Mouse (Mus musculus) brain, adult 10 weeks (tissue): ENCODE results near the gene 1700084M14Rik. TPM values are rescaled to one million over a fixed set of nuclear protein-coding genes. Genes with fewer than 3 reads are reported as not detected.

Source experiments
- polyA plus RNA-seq: library from polyadenylated mRNA; stranded (reverse); fragments of 350-450 nt; fragmentation: Illumina TruSeq; extraction: RNeasy Lipid Tissue Mini Kit (QIAGEN cat#74804); gene quantifications from one replicate; pipeline ENCODE4 v1.2.3, GENCODE M21; 2015; ENCODE audit warnings: low read depth, low replicate concordance

Gene 1700084M14Rik
- polyA plus RNA-seq = not detected

DNA sequence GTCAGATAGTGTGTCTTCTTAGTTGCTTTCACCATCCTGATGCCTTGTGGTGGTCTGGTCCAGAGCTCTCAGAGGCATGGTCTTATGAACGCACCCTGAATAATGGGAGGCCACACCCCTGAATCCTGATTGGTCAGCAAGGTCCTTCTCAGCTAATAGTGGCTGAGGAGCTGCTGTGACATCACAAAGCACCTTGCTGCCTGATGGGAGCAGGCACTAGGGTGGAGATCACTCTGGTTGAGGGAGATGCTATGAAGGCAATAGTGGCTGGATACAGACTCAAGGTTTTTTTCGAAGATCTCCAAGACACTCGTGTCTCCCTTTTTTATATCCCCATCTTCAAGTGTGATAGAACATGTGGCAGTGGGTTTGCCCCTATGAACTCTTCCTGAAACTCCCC, at the start of gene 1700084M14Rik:
TSS of gene 1700084M14Rik (minus strand) at position 101 of the 400 bp plus-strand sequence.

Other genes with a start within 250 kb of the 1700084M14Rik start
- not detected for gene Mageb2, start 244.2 kb downstream of the 1700084M14Rik start, polyA plus RNA-seq
- gene Gm5072, start 183.4 kb downstream of the 1700084M14Rik start, polyA plus RNA-seq = not detected
- gene Gm8914, start 95.8 kb downstream of the 1700084M14Rik start, polyA plus RNA-seq = not detected
- not detected for gene Gm14781, start 56.3 kb upstream of the 1700084M14Rik start, polyA plus RNA-seq
- gene Mageb5, start 207.1 kb upstream of the 1700084M14Rik start, polyA plus RNA-seq = not detected